Mouse (Mus musculus) hindbrain, embryonic 13.5 days (tissue): ENCODE measurements around the gene Urb2. TPM values are rescaled to one million over a fixed set of nuclear protein-coding genes. Genes with fewer than 3 reads are reported as not detected.

ENCODE experiments used
- ATAC-seq: fragments of 200-750 bp; cut with Nextera tagmentation; 2 replicates; pipeline ENCODE4 v1.8.0; 2017; ENCODE audit warnings: moderate TSS enrichment; ENCODE audit not compliant: low FRiP score
- H3K27ac ChIP-seq: fragments of 300-500 bp; sonication (generic); 2 replicates; pipeline ENCODE4 v1.5.1; 2015; ENCODE audit warnings: inconsistent platforms, mild to moderate bottlenecking, moderate library complexity
- H3K27me3 ChIP-seq: fragments of 300-500 bp; sonication (generic); 2 replicates; pipeline ENCODE4 v1.6.1; 2015; ENCODE audit warnings: mild to moderate bottlenecking, inconsistent platforms
- H3K36me3 ChIP-seq: fragments of 300-500 bp; sonication (generic); 2 replicates; pipeline ENCODE4 v1.6.1; 2015; ENCODE audit warnings: mild to moderate bottlenecking, inconsistent platforms
- H3K4me1 ChIP-seq: fragments of 300-500 bp; sonication (generic); replicated peaks from 2 replicates; pipeline ENCODE4 v1.6.1; 2015; ENCODE audit warnings: inconsistent platforms
- H3K4me2 ChIP-seq: fragments of 300-500 bp; sonication (generic); 2 replicates; pipeline ENCODE4 v1.6.1; 2015; ENCODE audit warnings: inconsistent platforms, mild to moderate bottlenecking, moderate library complexity
- H3K4me3 ChIP-seq: fragments of 300-500 bp; sonication (generic); 2 replicates; pipeline ENCODE4 v1.5.1; 2015; ENCODE audit warnings: mild to moderate bottlenecking, inconsistent platforms
- H3K9ac ChIP-seq: fragments of 300-500 bp; sonication (generic); 2 replicates; pipeline ENCODE4 v1.6.1; 2015; ENCODE audit warnings: mild to moderate bottlenecking, inconsistent platforms
- H3K9me3 ChIP-seq: fragments of 300-500 bp; sonication (generic); 2 replicates; pipeline ENCODE4 v1.6.1; 2016; ENCODE audit warnings: inconsistent platforms
- WGBS: fragments of 180-500 bp; shearing (Covaris S2); methylation state at CpG from one replicate; pipeline ENCODE4 v1.1.7; 2015; 5-methylcytosine and 5-hydroxymethylcytosine counted together
- microRNA counts: library from miRNA; unstranded; fragments of <30 nt; microRNA quantifications from one replicate; lab custom pipeline; 2016
- microRNA-seq: library from miRNA; unstranded; fragments of <30 nt; microRNA quantifications from one replicate; pipeline ENCODE4, GENCODE M21; 2016
- polyA plus RNA-seq: library from polyadenylated mRNA; unstranded; fragments of >200 nt; fragmentation: Nextera tagmentation; extraction: Ambion mirVana; gene quantifications from 2 replicates; pipeline ENCODE4 v1.2.1, GENCODE M21; 2015

The Urb2 gene
- polyA plus RNA-seq, 1 experiment from 2014 or later: 3.2 TPM

- Histone ChIP-seq H3K9me3 (no peaks in the 10 kb centered on the region), H3K4me1 (peaks cover 21% of the 10 kb centered on the region), H3K4me3 (no peak overlapping the region), H3K9ac (no peak overlapping the region), H3K4me2 (no peak overlapping the region), H3K27ac (no peak overlapping the region), H3K36me3 (no peaks in the 10 kb centered on the region), H3K27me3 (0 out of 2 replicates have a peak, but pooled peaks cover 3% of the 10 kb centered on the region)
- no peak for ATAC-seq
- 76% methylated on average over 7 of the region's 7 CpGs for WGBS
Measured at GRCm38 (mm10) chr8:124083611-124084010, 62.3 kb downstream of the Urb2 start.

DNA sequence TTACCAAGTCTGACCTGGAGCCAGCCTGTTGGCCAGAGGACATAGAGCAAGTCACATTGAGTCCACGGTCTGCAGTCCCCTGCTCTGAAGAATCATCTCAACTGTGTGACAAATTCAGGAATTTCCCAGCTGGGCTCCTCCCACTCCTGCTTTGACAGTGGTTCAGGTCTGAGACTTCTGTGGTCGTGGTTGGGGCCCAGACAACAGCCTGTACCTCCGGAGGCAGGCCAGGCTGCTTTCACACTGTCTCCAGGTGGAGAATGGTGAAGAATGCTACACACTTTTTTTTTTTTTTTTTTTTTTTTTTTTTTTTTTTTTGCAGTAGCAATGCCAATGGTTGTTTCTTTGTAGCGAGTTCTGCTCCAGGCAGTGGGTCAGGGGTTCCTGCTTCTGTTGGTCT, 64.4 kb downstream of the Urb2 start:
- Histone ChIP-seq H3K27ac (no peak overlapping the region), H3K9me3 (no peaks in the 10 kb centered on the region), H3K4me2 (no peak overlapping the region), H3K4me3 (no peak overlapping the region), H3K36me3 (no peaks in the 10 kb centered on the region), H3K9ac (no peak overlapping the region), H3K27me3 (0 out of 2 replicates have a peak, but pooled peaks cover 3% of the 10 kb centered on the region), H3K4me1 (peaks cover 8% of the 10 kb centered on the region)
- 71% methylated on average over 4 of the region's 4 CpGs for WGBS
- no peak for ATAC-seq

DNA sequence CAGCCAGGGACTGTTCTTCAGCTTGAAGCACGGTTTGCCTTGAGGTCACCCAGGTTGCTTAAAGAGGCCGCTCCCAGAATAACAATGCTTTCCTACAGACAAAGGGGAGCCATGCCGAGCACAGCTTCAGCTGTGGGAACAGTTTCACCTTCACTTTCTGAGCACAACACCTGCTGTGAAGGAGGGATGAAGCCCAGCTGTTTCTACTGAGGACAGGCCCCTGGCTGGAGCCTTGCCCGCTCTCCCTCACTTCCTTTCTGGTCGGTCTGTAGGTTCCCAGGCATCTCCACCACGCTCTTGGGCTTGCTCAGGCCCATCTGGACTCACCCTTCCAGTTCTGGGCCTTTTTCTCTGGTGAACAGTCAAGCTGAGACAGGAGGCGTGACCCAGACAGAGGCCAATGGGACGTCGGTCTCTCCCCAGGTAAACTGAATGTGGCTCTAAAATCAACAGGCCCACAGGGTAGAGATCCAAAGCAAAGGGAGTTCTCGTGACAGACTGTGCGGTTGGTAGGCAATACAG, 66.8 kb downstream of the Urb2 start:
- no peak overlapping the region for H3K27ac ChIP-seq
- no peak for ATAC-seq
- H3K4me1 ChIP-seq: peaks cover 6% of the 10 kb centered on the region; the same call in 1 of the 2 replicates
- 43% methylated on average over 11 of the region's 11 CpGs for WGBS
- H3K36me3 ChIP-seq: no peaks in the 10 kb centered on the region
- H3K9me3 ChIP-seq: no peaks in the 10 kb centered on the region
- H3K4me3 ChIP-seq: no peak overlapping the region
- H3K9ac ChIP-seq: no peak overlapping the region
- H3K27me3 ChIP-seq: 0 out of 2 replicates have a peak, but pooled peaks cover 3% of the 10 kb centered on the region
- no peak overlapping the region for H3K4me2 ChIP-seq

DNA sequence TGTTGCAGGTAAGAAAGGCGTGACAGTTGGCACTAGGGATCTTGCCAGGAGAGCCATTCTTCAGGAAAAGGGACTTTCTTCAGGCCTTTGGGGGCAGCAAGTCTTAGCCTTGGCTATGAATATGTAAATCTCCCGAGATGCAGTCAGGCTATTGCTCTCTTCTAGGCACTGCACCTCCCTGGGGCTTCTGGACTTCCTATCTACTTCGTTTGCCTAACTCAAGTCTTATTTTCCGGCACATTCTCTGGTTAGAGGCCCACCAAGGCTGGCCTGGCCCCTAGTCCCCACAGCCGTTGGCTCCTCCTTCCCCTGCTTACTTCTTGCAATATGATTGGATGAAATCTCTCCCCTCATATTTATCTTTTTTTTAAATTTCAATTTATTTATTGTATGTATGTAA, 67.7 kb downstream of the Urb2 start:
- 0 out of 2 replicates have a peak, but pooled peaks cover 3% of the 10 kb centered on the region for H3K27me3 ChIP-seq
- no peak overlapping the region for H3K27ac ChIP-seq
- H3K4me3 ChIP-seq: no peak overlapping the region
- no peaks in the 10 kb centered on the region for H3K9me3 ChIP-seq
- no peak overlapping the region for H3K4me2 ChIP-seq
- H3K36me3 ChIP-seq: no peaks in the 10 kb centered on the region
- no peak for ATAC-seq
- no peak overlapping the region for H3K9ac ChIP-seq
- peaks cover 6% of the 10 kb centered on the region; the same call in 1 of the 2 replicates for H3K4me1 ChIP-seq
- WGBS: 83% methylated on average over 5 of the region's 5 CpGs

DNA sequence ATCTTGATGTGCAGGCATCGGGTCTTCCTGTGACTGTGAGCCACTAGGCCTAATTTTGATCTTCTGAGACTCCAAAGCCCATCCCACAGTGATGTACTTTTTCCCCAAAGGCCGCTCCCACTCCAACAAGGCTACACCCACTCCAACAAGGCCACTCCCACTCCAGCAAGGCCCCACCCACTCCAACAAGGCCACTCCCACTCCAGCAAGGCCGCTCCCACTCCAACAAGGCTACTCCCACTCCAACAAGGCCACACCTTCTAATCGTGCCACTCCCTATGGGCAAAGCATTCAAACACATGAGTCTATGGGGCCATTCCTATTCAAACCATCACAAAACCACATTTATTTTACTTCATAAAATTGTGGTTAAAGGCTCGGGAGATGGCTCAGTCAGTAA, 69.2 kb downstream of the Urb2 start:
- WGBS: 96% methylated on average over 5 of the region's 5 CpGs
- H3K9ac ChIP-seq: no peak overlapping the region
- no peak for ATAC-seq

More for the DNA sequence above, 69.2 kb downstream of the Urb2 start:
- Histone ChIP-seq H3K27ac (no peak overlapping the region), H3K36me3 (no peaks in the 10 kb centered on the region), H3K4me1 (peaks cover 6% of the 10 kb centered on the region; the same call in 1 of the 2 replicates), H3K9me3 (no peaks in the 10 kb centered on the region), H3K4me2 (no peak overlapping the region), H3K27me3 (0 out of 2 replicates have a peak, but pooled peaks cover 3% of the 10 kb centered on the region), H3K4me3 (no peak overlapping the region)

MicroRNAs encoded within 50 kb of the gene (microRNA counts, 519-probe panel; counts per million panel counts)
- microRNA mmu-miR-1967 (lab: Ali Mortazavi, UCI): 906 counts per million, percentile 2 among the panel's probes with 10 or more counts

Small RNAs within 50 kb of the gene (microRNA-seq; reads per million reads assigned to microRNA genes)
- gene Mir1967: not detected

Other genes with a start within 250 kb of the Urb2 start
- gene Rab4a, start 215.5 kb upstream of the Urb2 start, polyA plus RNA-seq: 73.9 and 74.8 TPM in 2 replicates
- gene Ccsap, start 161.3 kb upstream of the Urb2 start, polyA plus RNA-seq: 4.0 and 4.1 TPM in 2 replicates
- gene Acta1, start 126.8 kb upstream of the Urb2 start, polyA plus RNA-seq: 7.4 and 9.9 TPM in 2 replicates
- gene Nup133, start 72.2 kb upstream of the Urb2 start, polyA plus RNA-seq: 25.3 and 25.4 TPM in 2 replicates
- 11.8 and 12.0 TPM in 2 replicates for gene Abcb10, start 38.4 kb upstream of the Urb2 start, polyA plus RNA-seq
- 23.6 and 24.5 TPM in 2 replicates for gene Taf5l, start 111 bp upstream of the Urb2 start, polyA plus RNA-seq
- gene Galnt2, start 209.9 kb downstream of the Urb2 start, polyA plus RNA-seq: 49.9 and 52.8 TPM in 2 replicates